Mouse (Mus musculus) forebrain, embryonic 11.5 days (tissue): ENCODE results near the gene Gmeb2. TPM values are rescaled to one million over a fixed set of nuclear protein-coding genes. Genes with fewer than 3 reads are reported as not detected.
A peak's percentile ranks its signal among the peaks of the same experiment; 100 is the strongest.

Experiments used
- ATAC-seq: fragments of 200-750 bp; cut with Nextera tagmentation; replicated peaks from 2 replicates; pipeline ENCODE4 v1.8.0; 2017; ENCODE audit warnings: moderate TSS enrichment; ENCODE audit not compliant: low FRiP score
- DNase-seq: peaks from one replicate; pipeline ENCODE4 v3.0.0-alpha.2; 2017; ENCODE audit warnings: low spot score
- H3K27ac ChIP-seq: fragments of 300-500 bp; sonication (generic); 2 replicates; pipeline ENCODE4 v1.5.1; 2014; ENCODE audit warnings: low read depth, low read length
- H3K27me3 ChIP-seq: fragments of 300-500 bp; sonication (generic); 2 replicates; pipeline ENCODE4 v1.6.1; 2014; ENCODE audit warnings: mild to moderate bottlenecking, low read length, mixed read lengths; ENCODE audit not compliant: control insufficient read depth, insufficient read depth
- H3K36me3 ChIP-seq: fragments of 300-500 bp; sonication (generic); 2 replicates; pipeline ENCODE4 v1.6.1; 2014; ENCODE audit warnings: mild to moderate bottlenecking, low read length, moderate library complexity, mixed read lengths; ENCODE audit not compliant: control insufficient read depth, insufficient read depth
- H3K4me1 ChIP-seq: fragments of 300-500 bp; sonication (generic); replicated peaks from 2 replicates; pipeline ENCODE4 v1.6.1; 2014; ENCODE audit warnings: low read length, mixed read lengths; ENCODE audit not compliant: control insufficient read depth, insufficient read depth
- H3K4me2 ChIP-seq: fragments of 300-500 bp; sonication (generic); 2 replicates; pipeline ENCODE4 v1.6.1; 2014; ENCODE audit warnings: low read depth, mild to moderate bottlenecking, low read length, moderate library complexity, mixed read lengths; ENCODE audit not compliant: severe bottlenecking
- H3K4me3 ChIP-seq: fragments of 300-500 bp; sonication (generic); 2 replicates; pipeline ENCODE4 v1.5.1; 2014; ENCODE audit warnings: low read depth, low read length
- H3K9ac ChIP-seq: fragments of 300-500 bp; sonication (generic); 2 replicates; pipeline ENCODE4 v1.6.1; 2014; ENCODE audit warnings: low read length
- H3K9me3 ChIP-seq: fragments of 300-500 bp; sonication (generic); 2 replicates; pipeline ENCODE4 v1.6.1; 2016; ENCODE audit warnings: low read length, mixed read lengths; ENCODE audit not compliant: control insufficient read depth
- WGBS: fragments of 180-500 bp; shearing (Covaris S2); extraction: QIAGEN DNeasy Blood & Tissue Kit; methylation state at CpG from one replicate; pipeline ENCODE4 v1.1.7; 2014; 5-methylcytosine and 5-hydroxymethylcytosine counted together
- polyA plus RNA-seq: library from polyadenylated mRNA; unstranded; fragments of >200 nt; fragmentation: Nextera tagmentation; extraction: Ambion mirVana; gene quantifications from 2 replicates; pipeline ENCODE4 v1.2.1, GENCODE M21; 2014

Gmeb2 gene
- polyA plus RNA-seq, 1 experiment from 2014 or later = 22.9 TPM

GRCm38 (mm10) chr2:181231171-181231570 lies 56.7 kb downstream of the Gmeb2 start:
- Histone ChIP-seq H3K27ac (no peak overlapping the region), H3K4me2 (no peak overlapping the region), H3K4me1 (no peaks in the 10 kb centered on the region), H3K9ac (no peak overlapping the region), H3K9me3 (no peaks in the 10 kb centered on the region), H3K27me3 (no peaks in the 10 kb centered on the region), H3K36me3 (no peaks in the 10 kb centered on the region), H3K4me3 (no peak overlapping the region)
- 73% methylated on average over 20 of the region's 20 CpGs for WGBS
- no peak for ATAC-seq
- no peak for DNase-seq

DNA sequence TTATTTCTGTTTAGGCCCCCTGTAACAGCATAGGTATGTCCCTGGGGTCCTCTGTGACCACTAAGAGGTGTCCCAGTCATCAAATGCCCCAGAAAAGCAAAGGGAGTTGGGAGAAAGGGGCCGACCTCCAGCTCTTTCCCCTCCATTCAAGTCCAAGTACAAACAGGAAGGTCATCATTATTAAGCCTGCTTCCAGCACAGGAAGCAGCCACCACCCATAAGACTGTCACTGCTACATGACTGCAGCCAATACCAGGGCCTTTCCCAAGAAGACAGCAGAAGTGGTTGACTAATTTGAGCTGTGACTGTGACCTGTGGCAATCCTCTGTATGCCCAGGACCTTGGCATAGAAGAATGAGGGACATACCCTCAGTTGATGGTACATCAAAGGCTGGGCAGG lies 59.5 kb downstream of the Gmeb2 start:
- no peak overlapping the region for H3K4me2 ChIP-seq
- no peak overlapping the region for H3K9ac ChIP-seq
- 83% methylated on average over 1 of the region's 1 CpGs for WGBS
- H3K27ac ChIP-seq = no peak overlapping the region
- H3K36me3 ChIP-seq = no peaks in the 10 kb centered on the region
- H3K27me3 ChIP-seq = no peaks in the 10 kb centered on the region
- no peaks in the 10 kb centered on the region for H3K9me3 ChIP-seq
- H3K4me1 ChIP-seq = no peaks in the 10 kb centered on the region
- DNase-seq (no peak), ATAC-seq (no peak)
- H3K4me3 ChIP-seq = no peak overlapping the region

GRCm38 (mm10) chr2:181227122-181227521 lies 60.7 kb downstream of the Gmeb2 start:
- no peak for DNase-seq

DNA sequence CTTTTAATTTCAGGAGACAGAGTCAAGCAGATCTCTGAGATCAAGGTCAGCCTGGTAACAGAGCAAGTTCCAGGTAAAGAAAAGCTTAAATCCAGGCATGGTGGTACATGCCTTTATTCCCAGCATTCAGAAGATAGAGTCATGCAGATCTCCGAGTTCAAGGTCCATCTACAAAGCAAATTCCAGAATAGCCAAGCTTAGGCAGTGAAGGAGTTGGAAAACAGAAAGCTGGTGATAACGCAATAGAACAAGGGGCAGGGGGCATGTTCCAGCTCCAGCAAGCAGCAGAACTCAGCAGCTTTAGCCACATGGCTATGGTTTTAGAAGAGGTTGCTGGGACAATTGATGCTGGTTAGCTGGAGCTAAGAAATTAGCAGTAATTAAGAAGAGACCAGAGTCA lies 62.8 kb downstream of the Gmeb2 start:
- Histone ChIP-seq H3K4me3 (no peak overlapping the region), H3K4me2 (no peak overlapping the region), H3K9ac (no peak overlapping the region), H3K36me3 (no peaks in the 10 kb centered on the region), H3K27ac (no peak overlapping the region), H3K27me3 (no peaks in the 10 kb centered on the region), H3K4me1 (peaks cover 2% of the 10 kb centered on the region; the same call in 1 of the 2 replicates), H3K9me3 (no peaks in the 10 kb centered on the region)
- ATAC-seq (no peak), DNase-seq (no peak)
- 86% methylated on average over 2 of the region's 2 CpGs for WGBS

More at GRCm38 (mm10) chr2:181227122-181227521, 60.7 kb downstream of the Gmeb2 start:
- no peaks in the 10 kb centered on the region for H3K36me3 ChIP-seq
- no peak for ATAC-seq
- no peak overlapping the region for H3K27ac ChIP-seq
- no peaks in the 10 kb centered on the region for H3K4me1 ChIP-seq
- no peak overlapping the region for H3K4me3 ChIP-seq
- 91% methylated on average over 3 of the region's 3 CpGs for WGBS
- no peaks in the 10 kb centered on the region for H3K9me3 ChIP-seq
- no peak overlapping the region for H3K4me2 ChIP-seq
- no peaks in the 10 kb centered on the region for H3K27me3 ChIP-seq
- H3K9ac ChIP-seq = no peak overlapping the region

DNA sequence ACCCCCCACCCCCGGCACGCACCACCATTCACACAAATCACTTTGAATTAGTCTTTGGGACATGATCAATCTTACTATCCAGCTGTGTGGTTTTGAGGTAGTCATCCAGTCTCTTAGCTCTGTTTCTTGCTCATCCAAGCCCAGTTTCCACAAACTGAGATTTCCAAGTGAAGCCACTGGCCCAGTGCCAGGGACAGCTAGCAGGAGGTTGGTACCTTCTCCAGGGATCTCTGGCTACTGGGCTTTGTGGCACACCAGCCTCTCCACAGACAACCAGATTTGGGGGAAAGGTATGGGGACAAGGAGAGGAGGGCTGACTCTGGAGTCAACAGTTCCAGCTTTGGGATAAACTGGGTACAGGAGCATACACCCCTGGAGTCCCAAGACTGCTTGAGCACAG lies 67.5 kb downstream of the Gmeb2 start:
- H3K4me3 ChIP-seq = peak overlapping the region; percentile 26; the same call in 1 of the 2 replicates
- no peak overlapping the region for H3K9ac ChIP-seq
- ATAC-seq (no peak), DNase-seq (no peak)
- H3K4me1 ChIP-seq = peaks cover 7% of the 10 kb centered on the region; the same call in 1 of the 2 replicates
- WGBS = 62% methylated on average over 2 of the region's 2 CpGs
- H3K4me2 ChIP-seq = peak overlapping the region; percentile 67
- H3K36me3 ChIP-seq = no peaks in the 10 kb centered on the region
- H3K27me3 ChIP-seq = no peaks in the 10 kb centered on the region
- H3K9me3 ChIP-seq = no peaks in the 10 kb centered on the region
- no peak overlapping the region for H3K27ac ChIP-seq

DNA sequence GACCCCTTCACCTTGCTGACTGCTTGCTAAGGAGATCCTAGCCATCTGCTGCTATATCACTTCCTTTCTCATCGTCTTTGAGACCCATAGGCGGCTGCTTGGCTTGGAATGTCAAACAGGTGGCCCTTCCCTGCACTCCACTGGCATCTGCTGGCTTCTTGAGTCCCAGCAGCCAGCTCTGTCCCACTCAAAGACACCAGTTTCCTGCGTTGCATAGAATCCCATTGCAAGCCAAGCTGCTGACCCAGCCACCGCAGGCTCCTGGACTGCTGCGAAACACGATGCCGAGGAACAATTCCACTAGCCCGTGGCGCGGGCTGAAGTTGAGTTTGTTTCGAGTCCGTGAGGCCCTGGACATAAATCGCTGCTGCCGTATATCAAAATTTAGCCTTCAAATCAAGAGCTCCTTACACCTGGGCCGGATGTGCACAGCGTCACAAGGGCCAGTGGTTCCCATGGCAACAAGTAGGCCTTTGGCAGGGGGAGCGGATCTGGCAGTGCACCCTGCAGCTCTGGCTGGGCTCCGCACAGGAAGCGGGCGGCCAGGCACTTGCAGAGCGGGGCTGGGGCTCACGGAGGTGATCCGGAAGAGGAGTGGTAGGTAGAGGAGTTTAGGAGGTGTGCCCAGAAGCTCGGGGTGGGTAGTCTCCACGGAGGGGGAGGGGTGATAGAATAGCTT lies 68.2 kb downstream of the Gmeb2 start, which contains the start of gene Fndc11:
TSS of gene Fndc11 (plus strand) at position 476 of the 679 bp plus-strand sequence.
- Histone ChIP-seq H3K4me1 (peaks cover 7% of the 10 kb centered on the region; the same call in 1 of the 2 replicates), H3K4me2 (peak within 1 kb of the TSS; percentile 67), H3K9me3 (no peaks in the 10 kb centered on the region), H3K27ac (no peak within 1 kb of the TSS), H3K4me3 (peak within 1 kb of the TSS; percentile 26), H3K27me3 (no peaks in the 10 kb centered on the region), H3K9ac (peak within 1 kb of the TSS; percentile 52), H3K36me3 (no peaks in the 10 kb centered on the region)
- peak; percentile 76 for DNase-seq
- 4% methylated on average over 25 of the region's 25 CpGs for WGBS
- peak; percentile 87 for ATAC-seq

DNA sequence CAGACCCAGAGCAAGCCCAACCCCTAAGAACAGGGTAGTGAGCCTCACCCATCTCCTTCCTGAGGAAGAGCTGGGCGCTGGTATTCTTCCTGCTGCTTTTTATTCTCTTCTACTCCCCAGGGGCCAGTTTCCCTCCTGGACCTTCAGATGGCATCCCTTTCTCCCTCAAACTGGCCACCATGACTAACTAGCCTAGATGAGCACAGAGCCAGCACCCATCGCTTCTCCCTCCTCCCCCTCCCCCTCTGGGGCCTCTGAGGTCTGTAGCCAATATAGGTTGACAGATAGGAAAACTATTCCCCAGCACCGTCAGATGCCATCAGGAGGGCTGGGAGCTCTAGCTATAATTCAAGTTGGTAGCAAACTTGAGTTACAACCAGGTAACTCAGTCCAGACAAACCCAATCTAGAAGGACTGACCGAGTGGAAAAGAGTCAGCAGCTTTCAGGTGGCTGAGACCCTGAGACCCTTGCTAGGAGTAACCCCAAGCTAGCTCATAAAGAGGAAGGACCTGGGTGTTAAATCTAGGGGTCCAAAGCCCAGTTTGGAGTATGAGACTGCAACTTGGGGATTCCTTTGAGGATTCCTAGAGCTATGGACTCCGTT lies 68.9 kb downstream of the Gmeb2 start:
- Histone ChIP-seq H3K9me3 (no peaks in the 10 kb centered on the region), H3K36me3 (no peaks in the 10 kb centered on the region), H3K27me3 (no peaks in the 10 kb centered on the region), H3K4me3 (no peak overlapping the region), H3K4me1 (peaks cover 7% of the 10 kb centered on the region; the same call in 1 of the 2 replicates), H3K4me2 (no peak overlapping the region), H3K27ac (no peak overlapping the region), H3K9ac (no peak overlapping the region; the same call in 1 of the 2 replicates)
- ATAC-seq = no peak
- no peak for DNase-seq
- 71% methylated on average over 5 of the region's 5 CpGs for WGBS

- ATAC-seq = no peak
- no peaks in the 10 kb centered on the region for H3K36me3 ChIP-seq
Observed at GRCm38 (mm10) chr2:181216037-181216436, 71.8 kb downstream of the Gmeb2 start.

More at GRCm38 (mm10) chr2:181216037-181216436, 71.8 kb downstream of the Gmeb2 start:
- H3K9ac ChIP-seq = no peak overlapping the region
- H3K4me3 ChIP-seq = no peak overlapping the region
- H3K9me3 ChIP-seq = no peaks in the 10 kb centered on the region
- H3K4me1 ChIP-seq = peaks cover 16% of the 10 kb centered on the region; the same call in 1 of the 2 replicates
- no peak overlapping the region for H3K27ac ChIP-seq
- no peak for DNase-seq
- WGBS = 90% methylated on average over 6 of the region's 6 CpGs
- no peak overlapping the region for H3K4me2 ChIP-seq
- H3K27me3 ChIP-seq = peaks cover 29% of the 10 kb centered on the region
